Mouse (Mus musculus) cerebellum, adult 2 months (tissue): ENCODE data around the gene Acy3.

Experiments used
- CTCF ChIP-seq: fragments of 200-500 bp; IDR thresholded peaks from 2 replicates; pipeline ENCODE4 v1.5.1; 2011; ENCODE audit warnings: low read depth, mild to moderate bottlenecking, control low read depth, low read length, moderate library complexity, borderline replicate concordance; ENCODE audit not compliant: insufficient read depth
- POLR2A ChIP-seq: fragments of 200-500 bp; IDR thresholded peaks from 2 replicates; pipeline ENCODE4 v1.6.1; 2011; ENCODE audit warnings: low read length, control low read depth, borderline replicate concordance; ENCODE audit not compliant: insufficient read depth

DNA sequence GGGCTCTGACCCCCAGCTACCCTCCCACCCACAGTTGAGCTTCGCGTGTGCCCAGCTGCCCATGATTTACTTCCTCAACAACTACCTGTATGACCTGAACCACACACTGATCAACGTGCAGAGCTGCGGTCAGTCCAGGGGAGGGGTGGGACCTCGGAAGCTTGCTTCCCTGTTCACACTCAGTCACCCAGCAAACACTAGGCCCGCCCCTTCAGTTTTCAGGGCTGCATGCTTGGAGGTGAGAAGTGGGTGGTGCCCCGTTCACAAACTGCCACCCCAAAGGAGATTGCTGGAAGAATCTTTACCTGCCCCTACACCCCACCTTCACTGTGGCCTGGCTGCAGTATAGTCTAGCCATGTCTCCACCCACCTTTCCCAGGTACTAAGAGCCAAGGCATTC, 44.1 kb upstream of the Acy3 start:
- TF ChIP-seq CTCF (no peak), POLR2A (no peak)
